Mouse (Mus musculus): ENCODE measurements at regions not wholly inside any gene's neighbourhood (a gene's known extent, or its start where the extent isn't known, plus 50 kb on each side); places are given as distances from the start of the nearest gene placed in this dataset.

GRCm38 (mm10) chrX:82741478-82741877 lies 207.2 kb upstream of the Dmd start:
- no peak for DNase-seq (ENCODE audit: low read depth, low spot score)

GRCm38 (mm10) chrX:82764204-82764603 lies 184.5 kb upstream of the Dmd start:
- DNase-seq (ENCODE audit: low read depth, low spot score) = no peak

GRCm38 (mm10) chrX:82809171-82809570 lies 139.5 kb upstream of the Dmd start:
- DNase-seq (ENCODE audit: low read depth, low spot score) = no peak

- DNase-seq (ENCODE audit: low read depth, low spot score) = no peak
These were observed 134.1 kb upstream of the Dmd start for GRCm38 (mm10) chrX:82814618-82815017.

- DNase-seq (ENCODE audit: low read depth, low spot score) = peak; percentile 54
These were observed 131.6 kb upstream of the Dmd start for GRCm38 (mm10) chrX:82817045-82817444.

GRCm38 (mm10) chrX:82823606-82824005 lies 125.1 kb upstream of the Dmd start:
- DNase-seq (ENCODE audit: low read depth, low spot score) = no peak

GRCm38 (mm10) chrX:82866116-82866515 lies 82.6 kb upstream of the Dmd start:
- DNase-seq (ENCODE audit: low read depth, low spot score) = no peak
